Mouse (Mus musculus) thymus, postnatal 10 days (tissue): ENCODE results near the gene Fads3.

ENCODE experiments used
- DNase-seq, 2 experiments: peaks; one replicate each; pipeline ENCODE4 v3.0.0; 2021; ENCODE audit warnings: low spot score in 2 of 2

Fads3 gene

DNA sequence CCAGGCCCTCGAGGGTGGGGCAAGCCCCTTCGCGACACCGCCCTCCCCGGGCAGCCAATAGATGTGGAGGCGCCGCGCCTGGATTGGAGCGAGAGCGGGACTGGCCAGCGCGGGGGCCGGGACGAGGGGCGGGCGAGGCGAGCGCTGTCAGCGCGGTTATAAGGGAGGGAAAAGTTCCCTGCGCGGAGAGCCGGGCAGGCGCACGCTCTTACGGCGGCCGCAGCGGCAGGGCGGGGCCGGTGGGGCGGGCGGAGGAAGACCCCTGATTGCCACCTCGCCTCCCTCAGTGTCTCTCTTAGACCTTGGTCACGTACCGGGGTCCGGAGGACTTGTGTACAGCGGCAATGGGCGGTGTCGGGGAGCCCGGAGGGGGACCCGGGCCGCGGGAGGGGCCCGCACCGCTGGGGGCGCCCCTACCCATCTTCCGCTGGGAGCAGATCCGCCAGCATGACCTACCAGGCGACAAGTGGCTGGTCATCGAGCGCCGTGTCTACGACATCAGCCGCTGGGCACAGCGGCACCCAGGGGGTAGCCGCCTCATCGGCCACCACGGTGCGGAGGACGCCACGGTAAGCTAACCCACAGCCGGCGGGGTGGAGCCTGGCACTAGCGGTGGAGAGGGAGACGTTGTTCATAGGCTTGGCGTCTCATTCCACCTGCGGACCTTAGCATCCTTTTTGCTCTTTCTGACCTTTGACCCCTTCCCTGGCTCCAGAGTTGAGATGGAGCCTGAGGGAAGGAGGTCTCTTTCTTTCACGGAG is at the start of gene Fads3:
Gene Fads3, plus strand, starts transcription at position 182 of the 761 bp plus-strand sequence.
- peak in 1 of 2 experiments; percentile 50 for DNase-seq

DNA sequence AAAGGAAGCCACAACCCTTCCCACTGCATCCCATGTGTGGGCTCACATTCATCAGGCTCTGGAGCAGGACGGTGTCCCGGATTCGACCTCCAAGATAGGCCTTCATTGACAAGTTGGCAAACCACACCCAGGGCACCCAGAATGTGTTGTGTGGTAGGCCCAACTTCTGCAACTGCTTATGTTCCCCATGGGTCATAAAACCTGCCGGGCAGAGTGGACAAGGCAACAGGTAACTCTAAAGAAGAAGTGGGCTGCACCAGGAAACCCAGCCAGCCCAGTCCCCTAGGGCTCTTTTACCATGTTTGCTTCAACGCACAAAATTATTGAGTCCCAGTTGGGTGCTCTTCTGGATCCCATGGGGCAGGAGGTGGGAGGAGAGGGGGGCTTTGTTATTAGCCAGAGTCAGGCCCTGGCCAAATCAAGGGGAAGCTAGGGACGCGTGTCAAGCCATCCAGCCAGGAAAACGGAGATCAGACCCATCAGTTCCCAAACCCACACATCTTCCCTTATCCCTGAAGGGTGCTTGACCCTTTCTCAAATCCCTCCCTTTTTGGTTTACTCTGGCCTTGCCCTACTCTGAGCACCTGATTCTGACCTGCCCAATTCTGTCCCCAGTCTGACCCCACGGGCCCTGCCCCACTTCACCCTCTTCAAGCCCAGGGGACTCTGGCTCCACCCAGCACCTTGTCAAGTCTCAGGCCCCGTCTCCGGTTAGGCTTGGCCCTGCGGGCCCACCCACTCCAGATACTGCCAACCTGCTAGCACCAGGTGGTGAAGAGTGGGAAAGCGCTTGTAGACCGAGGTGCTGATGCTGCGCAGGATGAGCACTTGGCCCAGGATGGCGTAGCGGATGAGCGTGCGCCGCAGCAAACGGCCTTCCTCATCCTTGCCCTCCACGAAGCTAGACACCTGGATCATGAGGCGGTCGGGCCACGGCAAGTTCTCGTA is 49.1 kb upstream of the Fads3 start:
- DNase-seq, result no peak

DNA sequence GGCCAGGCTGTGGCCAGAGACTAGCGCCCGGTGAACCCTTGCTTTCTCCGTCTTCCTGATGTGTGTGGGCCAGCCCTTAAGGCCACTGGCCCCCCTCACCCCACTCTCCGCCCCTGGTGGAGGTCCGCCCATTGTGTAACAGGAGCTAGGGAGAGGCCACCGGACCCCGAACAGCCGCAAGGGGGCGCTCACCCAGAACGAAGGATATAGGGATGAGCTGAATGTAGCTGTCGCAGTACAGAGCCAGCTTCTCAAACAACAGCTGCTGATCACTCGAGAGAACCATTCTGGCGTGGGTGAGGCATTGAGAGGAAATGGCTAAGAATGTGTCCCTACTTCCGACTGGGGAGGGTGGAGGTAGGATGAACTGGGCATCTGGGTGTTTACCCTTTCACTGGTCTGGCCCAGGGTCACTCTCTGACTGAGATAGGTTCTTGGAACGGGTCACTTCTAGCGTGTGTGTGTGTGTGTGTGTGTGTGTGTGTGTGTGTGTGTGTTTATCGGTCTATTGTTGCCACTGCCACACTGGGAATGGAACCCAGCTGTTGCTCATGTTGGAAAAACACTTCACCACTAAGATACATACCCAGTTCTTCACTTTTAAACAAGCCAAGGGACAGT is 48.2 kb upstream of the Fads3 start:
- peak; percentile 74 to 90 for DNase-seq

DNA sequence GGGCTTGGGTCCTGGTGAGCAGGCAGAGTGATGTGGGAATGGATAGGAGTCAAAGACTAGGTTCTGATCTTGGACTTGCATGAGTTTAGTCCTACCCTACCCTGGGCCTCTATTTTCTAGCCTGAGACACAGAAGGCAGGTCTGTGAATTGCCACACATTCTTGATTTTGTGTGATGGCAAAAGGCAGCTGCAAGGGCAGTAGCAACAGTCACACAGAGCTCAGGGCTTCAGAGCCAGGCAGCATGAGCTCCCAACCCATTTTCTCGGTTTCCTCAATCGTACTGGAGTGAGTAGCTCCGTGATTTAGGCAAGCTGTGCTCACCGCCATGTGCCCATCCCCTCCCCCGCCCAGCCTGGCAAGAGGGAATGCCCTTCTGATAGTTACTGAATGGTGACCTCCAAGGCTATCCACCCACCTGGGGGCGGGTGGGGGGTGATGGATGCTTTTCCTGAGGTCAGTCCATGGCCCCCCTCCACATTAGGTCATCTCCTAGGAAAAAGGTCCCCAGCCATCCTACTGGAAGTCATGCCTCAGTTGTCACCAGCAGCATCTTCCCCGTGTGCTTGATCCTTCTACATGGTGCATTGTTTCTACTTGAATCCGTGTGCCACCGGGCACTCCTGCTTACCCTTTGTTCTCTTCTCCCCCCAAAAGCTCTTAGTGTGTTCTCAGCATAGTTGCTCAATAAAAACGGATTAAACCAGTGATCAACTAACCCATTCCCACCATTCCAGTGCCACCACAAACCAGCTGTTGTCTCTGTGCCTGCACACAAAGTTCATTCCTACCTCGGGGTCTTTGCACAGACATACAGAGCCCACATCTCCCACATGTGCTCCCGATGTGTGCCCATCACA is 43.9 kb upstream of the Fads3 start:
- no peak for DNase-seq

GRCm38 (mm10) chr19:9998063-9998416 is 43.3 kb upstream of the Fads3 start:
- DNase-seq, result no peak

DNA sequence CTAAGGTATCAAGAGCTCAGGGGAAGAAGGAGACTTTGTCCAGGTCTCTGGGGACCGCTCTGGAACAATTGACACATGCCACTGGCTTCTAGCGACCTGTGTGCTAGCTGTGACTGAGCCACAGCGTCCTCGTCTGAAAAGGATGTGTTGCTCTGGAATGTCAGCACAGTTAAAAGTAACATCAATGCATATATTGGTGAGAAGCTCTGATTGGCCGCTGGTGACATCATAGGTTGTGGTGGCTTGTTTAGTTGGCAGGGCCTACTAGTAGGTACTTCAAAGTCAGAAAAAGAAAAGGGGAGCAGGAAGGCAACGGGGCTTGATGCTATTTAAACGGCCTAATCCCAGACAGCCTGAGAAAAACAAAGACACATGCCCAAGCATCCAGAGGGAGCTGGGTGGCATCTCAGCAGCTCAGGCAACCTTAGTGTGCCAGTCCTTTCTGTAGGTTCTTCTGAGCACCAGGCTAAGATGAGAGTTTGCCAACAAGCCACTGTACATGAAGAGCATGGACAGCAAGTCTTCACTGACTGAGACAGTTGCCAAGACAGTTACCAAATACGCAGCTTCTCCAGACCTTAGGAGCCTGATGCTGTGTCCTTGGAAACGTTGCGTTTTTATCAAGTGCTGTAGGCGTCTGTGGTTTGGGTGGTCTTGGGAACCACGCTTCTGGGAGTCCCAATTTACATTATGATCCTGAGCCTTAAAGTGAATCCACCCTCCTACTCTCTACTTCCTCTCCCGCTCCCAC is 42.5 kb upstream of the Fads3 start:
- no peak for DNase-seq

DNA sequence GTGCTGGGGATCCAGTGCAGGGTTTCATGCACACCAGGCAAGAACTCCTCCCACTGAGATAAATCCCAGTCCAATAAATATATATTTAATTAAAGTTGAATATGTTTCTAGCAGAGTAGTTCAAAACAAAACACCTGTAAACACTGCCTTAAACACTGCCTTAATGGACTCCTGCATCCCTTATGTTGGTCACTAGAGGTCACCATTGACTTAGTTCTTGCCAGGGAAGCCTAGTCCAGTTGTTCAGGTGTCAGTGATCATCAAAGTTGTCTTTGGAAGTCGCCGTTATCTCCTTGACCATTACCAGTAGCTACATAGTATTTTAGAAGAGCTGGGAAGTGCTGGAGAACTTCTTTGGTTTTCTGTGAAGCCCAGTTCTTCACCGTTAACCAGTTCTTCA is 41.0 kb upstream of the Fads3 start:
- no peak for DNase-seq

DNA sequence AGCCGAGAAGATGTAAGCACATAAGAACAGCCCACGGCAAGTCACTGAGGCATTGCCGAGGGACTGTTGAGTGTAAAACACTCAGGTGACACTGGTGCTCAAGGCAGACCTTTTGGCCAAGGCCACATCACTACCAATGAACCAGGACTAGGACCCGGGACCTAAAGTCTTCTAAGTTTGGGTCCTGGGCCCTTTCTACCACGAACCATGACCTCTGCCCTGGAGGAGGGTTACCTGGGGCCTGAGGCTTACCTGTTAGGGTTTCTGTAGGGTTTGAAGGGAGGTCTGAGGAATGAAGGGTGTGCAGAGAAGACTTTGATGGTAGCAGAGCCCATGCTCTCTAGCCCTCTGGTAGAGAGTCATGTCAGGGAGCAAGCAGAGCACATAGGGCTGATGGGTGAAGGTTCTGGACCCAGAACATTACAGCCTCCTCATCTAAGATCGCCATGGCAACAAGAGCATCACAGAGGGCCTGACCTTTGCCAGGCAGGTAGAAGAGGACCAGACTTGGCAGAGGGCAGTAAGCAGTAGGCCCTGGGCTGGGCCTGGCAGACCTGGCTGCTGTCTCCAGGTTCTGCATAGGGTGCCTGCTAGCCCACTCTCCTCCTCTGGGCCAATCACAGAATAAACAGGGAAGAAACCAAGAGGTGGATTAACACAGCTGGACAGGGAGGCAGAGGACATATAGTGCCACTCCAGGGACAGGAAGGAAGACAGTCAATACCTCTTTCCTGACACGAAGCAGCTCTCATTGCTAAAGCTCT is 40.0 kb upstream of the Fads3 start, which contains the start of the genes Best1 and Rab3il1:
Gene Best1, minus strand, starts transcription at position 428 of the 764 bp plus-strand sequence.
Gene Rab3il1, plus strand, starts transcription at position 464 of the 764 bp plus-strand sequence.
- DNase-seq, result no peak

- no peak for DNase-seq
These were observed 37.7 kb upstream of the Fads3 start for GRCm38 (mm10) chr19:10003696-10004095.

GRCm38 (mm10) chr19:10011408-10011807 is 30.0 kb upstream of the Fads3 start:
- DNase-seq, result no peak

DNA sequence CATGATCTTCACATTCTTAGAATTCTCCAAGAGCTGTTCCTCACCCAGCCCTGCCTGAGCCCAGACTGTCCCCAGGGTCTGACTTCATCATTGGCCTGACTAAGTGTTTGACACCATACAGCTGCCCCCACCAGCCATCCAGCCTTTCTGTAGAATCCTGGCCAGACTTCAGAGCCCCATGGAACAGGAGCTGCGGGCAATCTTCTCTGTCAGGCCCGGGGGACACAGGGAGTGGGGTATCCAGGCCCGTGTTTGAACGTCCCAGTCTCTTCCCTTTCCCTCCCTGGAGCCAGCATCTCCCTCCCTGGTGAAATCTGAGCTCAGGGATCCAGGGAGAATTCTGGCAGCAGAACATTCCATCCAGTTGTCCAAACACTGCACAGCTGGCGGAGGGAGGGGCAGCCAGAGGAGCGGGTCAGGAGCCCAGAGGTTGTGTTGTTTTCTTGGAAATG is 28.5 kb upstream of the Fads3 start:
- DNase-seq, result no peak

DNA sequence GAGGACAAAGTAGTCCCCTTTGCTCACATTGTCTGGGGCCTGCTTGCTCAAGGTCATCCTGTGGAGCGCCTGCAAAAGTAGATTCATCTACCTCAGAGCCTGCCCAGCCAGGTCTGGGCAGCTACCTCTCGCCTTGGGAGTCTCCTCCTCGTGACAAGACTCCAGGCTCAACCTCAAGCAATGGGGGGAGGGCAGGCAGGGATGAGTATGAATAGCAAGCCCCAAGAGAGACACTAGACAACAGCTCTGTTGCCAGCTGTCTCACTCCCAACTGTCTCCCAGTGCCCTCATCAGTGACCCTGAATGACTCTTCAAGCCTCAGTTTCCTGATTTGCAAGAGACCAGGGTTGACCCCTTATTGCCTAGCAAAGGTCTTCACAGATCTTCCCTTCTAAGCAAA is 28.0 kb upstream of the Fads3 start:
- DNase-seq, result no peak

DNA sequence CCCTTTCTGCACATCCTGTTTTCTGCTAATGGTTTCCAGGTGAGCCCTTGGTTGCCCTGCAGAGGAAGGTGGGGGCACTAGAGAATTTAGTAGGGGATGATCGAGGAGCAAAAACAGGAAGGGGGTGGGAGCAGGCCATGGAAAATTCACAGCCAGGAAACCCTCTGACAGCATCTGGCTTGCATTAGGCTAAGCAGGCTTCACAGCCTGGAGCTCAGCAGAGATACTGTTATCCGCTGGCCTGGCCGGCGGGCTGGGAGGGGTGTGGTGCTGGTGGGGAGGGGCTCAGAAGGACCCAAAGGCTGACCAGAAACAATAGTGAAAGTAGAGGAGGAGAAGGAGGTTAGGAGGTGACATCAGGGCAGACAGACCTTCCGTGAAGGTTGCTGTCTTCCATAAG is 27.5 kb upstream of the Fads3 start:
- DNase-seq, result no peak

DNA sequence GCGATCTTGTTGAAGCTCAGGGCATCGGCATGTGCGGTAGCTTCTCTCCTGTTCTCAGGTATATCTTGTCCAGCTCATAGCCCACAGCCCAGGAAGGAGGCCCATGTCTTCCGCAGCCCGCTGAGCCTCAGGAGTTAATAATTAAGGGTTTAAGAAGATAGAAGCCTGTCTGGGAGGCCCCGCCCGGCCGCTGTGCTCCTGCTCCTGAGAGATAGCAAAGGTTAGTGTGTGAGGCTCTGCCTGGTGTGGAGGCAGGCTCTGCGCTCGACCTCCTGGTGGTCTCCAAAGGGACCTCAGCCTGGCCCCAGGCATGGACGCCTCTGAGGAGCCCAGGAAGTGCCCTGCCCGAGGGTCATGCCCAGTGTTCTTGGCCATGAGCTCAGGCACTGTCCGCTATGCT is 26.5 kb upstream of the Fads3 start:
- no peak for DNase-seq

- no peak for DNase-seq
These were observed 25.9 kb upstream of the Fads3 start for GRCm38 (mm10) chr19:10015442-10015841.

- DNase-seq, result no peak
These were observed 25.2 kb upstream of the Fads3 start for GRCm38 (mm10) chr19:10016151-10016550.

- DNase-seq, result peak; percentile 21 to 30
These were observed 23.5 kb upstream of the Fads3 start for GRCm38 (mm10) chr19:10017637-10018526.

- DNase-seq, result no peak
These were observed 22.9 kb upstream of the Fads3 start for GRCm38 (mm10) chr19:10018527-10018818.

DNA sequence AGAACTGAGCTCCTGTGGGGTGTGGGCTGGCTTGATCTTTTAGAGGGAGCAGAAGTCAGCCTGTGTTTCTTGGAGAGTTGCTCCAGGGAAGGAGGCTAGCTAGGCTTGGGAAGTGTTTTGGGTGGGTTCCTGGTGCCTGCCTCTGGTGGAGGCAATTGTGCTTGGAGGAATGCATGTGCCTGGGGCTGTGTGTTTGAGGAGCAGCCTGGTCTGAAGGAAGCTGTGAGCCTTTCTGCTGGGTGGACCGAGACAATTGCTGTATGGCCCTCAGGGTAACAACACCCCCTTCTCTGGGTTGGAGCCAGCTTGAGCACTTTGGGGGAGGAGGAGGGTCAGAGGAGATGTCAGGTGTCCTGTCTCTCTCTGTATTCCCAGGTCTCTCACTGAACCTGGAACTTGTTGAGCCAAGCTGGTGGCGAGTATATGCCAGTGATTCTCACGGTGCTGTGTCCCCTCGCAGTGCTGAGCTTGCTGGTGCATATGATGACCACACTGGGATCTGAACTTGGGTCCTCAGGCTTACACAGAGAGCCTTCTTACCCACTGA is 22.1 kb upstream of the Fads3 start:
- no peak for DNase-seq
